Mouse (Mus musculus) MEL (cell line): Measurements from ENCODE around the gene Samd4.

Experiments
- CTCF ChIP-seq, 3 experiments: IDR thresholded peaks in 2 of 3; conservative IDR thresholded peaks in 1 of 3; 2 replicates each; pipeline ENCODE4 v1.5.1; 2011 to 2012; ENCODE audit warnings: low read length in 3 of 3, low read depth in 2 of 3, mild to moderate bottlenecking in 2 of 3, improper control_type of control experiment in 1 of 3, inconsistent platforms in 1 of 3, mixed read lengths in 1 of 3, moderate library complexity in 1 of 3; ENCODE audit not compliant: control insufficient read depth in 1 of 3, insufficient read depth in 1 of 3, poor library complexity in 1 of 3, severe bottlenecking in 1 of 3
- E2F4 ChIP-seq: IDR thresholded peaks from 2 replicates; pipeline ENCODE4 v1.6.1; 2011; ENCODE audit warnings: low read depth, low read length, improper control_type of control experiment, borderline replicate concordance
- EP300 ChIP-seq, 2 experiments: IDR thresholded peaks; 2 replicates each; pipeline ENCODE4 v1.6.1; 2011; ENCODE audit warnings: improper control_type of control experiment in 2 of 2, low read length in 2 of 2, low read depth in 1 of 2, mild to moderate bottlenecking in 1 of 2
- ETS1 ChIP-seq: IDR thresholded peaks from 2 replicates; pipeline ENCODE4 v1.6.1; 2012; ENCODE audit warnings: low read depth, mild to moderate bottlenecking, inconsistent platforms, low read length, improper control_type of control experiment, moderate library complexity
- HCFC1 ChIP-seq: IDR thresholded peaks from 2 replicates; pipeline ENCODE4 v1.6.1; 2012; ENCODE audit warnings: low read depth, mild to moderate bottlenecking, inconsistent platforms, low read length, improper control_type of control experiment, moderate library complexity
- MAFK ChIP-seq: IDR thresholded peaks from 2 replicates; pipeline ENCODE4 v1.6.1; 2011; ENCODE audit warnings: low read depth, mild to moderate bottlenecking, low read length, improper control_type of control experiment, borderline replicate concordance
- MYC ChIP-seq: IDR thresholded peaks from 2 replicates; pipeline ENCODE4 v1.6.1; 2011; ENCODE audit warnings: low read depth, mild to moderate bottlenecking, low read length, improper control_type of control experiment, moderate library complexity
- POLR2A ChIP-seq, 2 experiments: IDR thresholded peaks; 2 replicates each; pipeline ENCODE4 v1.6.1; 2011 to 2012; ENCODE audit warnings: low read length in 2 of 2, mild to moderate bottlenecking in 2 of 2, control low read depth in 1 of 2, improper control_type of control experiment in 1 of 2, low read depth in 1 of 2, moderate library complexity in 1 of 2; ENCODE audit not compliant: control insufficient read depth in 1 of 2, insufficient read depth in 1 of 2, poor library complexity in 1 of 2
- ZC3H11A ChIP-seq: IDR thresholded peaks from 2 replicates; pipeline ENCODE4 v1.6.1; 2012; ENCODE audit warnings: low read depth, mild to moderate bottlenecking, inconsistent platforms, low read length, improper control_type of control experiment
- ZMIZ1 ChIP-seq: IDR thresholded peaks from 2 replicates; pipeline ENCODE4 v1.6.1; 2012; ENCODE audit warnings: low read depth, mild to moderate bottlenecking, inconsistent platforms, low read length, improper control_type of control experiment, moderate library complexity

GRCm38 (mm10) chr14:46976712-46977111 lies 94.1 kb downstream of the Samd4 start:
- TF ChIP-seq E2F4 (no peak), CTCF (IDR thresholded peaks at IDR 0.05 in 2 of 3, conservative IDR thresholded peaks at IDR 0.05 in 1 of 3; ENCODE audit: control insufficient read depth in 1 of 3, insufficient read depth in 1 of 3, low read depth in 2 of 3, low read length in 3 of 3, poor library complexity in 1 of 3, severe bottlenecking in 1 of 3) (no peak), POLR2A (IDR thresholded peaks at IDR 0.05; ENCODE audit: control insufficient read depth in 1 of 2, insufficient read depth in 1 of 2, low read depth in 1 of 2, low read length in 2 of 2, poor library complexity in 1 of 2) (no peak), EP300 (IDR thresholded peaks at IDR 0.05; ENCODE audit: low read depth in 1 of 2, low read length in 2 of 2) (no peak), ETS1 (no peak), HCFC1 (no peak), MAFK (no peak), MYC (no peak), ZC3H11A (no peak), ZMIZ1 (no peak)
